Mouse (Mus musculus) CH12.LX (cell line): ENCODE data around the gene Ube2c.

Experiments used
- CTCF ChIP-seq, 2 experiments: IDR thresholded peaks in 1 of 2; conservative IDR thresholded peaks in 1 of 2; 2 replicates each; pipeline ENCODE4 v1.5.1; 2011 to 2012; ENCODE audit warnings: low read depth in 2 of 2, low read length in 2 of 2, improper control_type of control experiment in 1 of 2, inconsistent platforms in 1 of 2, mild to moderate bottlenecking in 1 of 2, moderate library complexity in 1 of 2
- TCF12 ChIP-seq: IDR thresholded peaks from 2 replicates; pipeline ENCODE4 v1.6.1; 2014; ENCODE audit warnings: low read depth, mild to moderate bottlenecking, inconsistent platforms, low read length, improper control_type of control experiment

- no peak for TF ChIP-seq CTCF (conservative IDR thresholded peaks at IDR 0.05 in 1 of 2, IDR thresholded peaks at IDR 0.05 in 1 of 2; ENCODE audit: low read depth in 2 of 2, low read length in 2 of 2)
- no peak for TF ChIP-seq TCF12
These were observed 3.9 kb upstream of the Ube2c start for GRCm38 (mm10) chr2:164765841-164766240.
